Mouse (Mus musculus) limb, embryonic 12.5 days (tissue): ENCODE results near the gene Anxa3. TPM values are rescaled to one million over a fixed set of nuclear protein-coding genes. Genes with fewer than 3 reads are reported as not detected.

Source experiments
- ATAC-seq: fragments of 200-750 bp; cut with Nextera tagmentation; 2 replicates; pipeline ENCODE4 v1.8.0; 2017; ENCODE audit warnings: low read depth, moderate TSS enrichment; ENCODE audit not compliant: insufficient number of reproducible peaks, insufficient read depth, low FRiP score, low TSS enrichment
- H3K27ac ChIP-seq: fragments of 300-500 bp; sonication (generic); 2 replicates; pipeline ENCODE4 v1.5.1; 2016; ENCODE audit warnings: mild to moderate bottlenecking, moderate library complexity
- H3K27me3 ChIP-seq: fragments of 300-500 bp; sonication (generic); 2 replicates; pipeline ENCODE4 v1.6.1; 2016; ENCODE audit warnings: mild to moderate bottlenecking, moderate library complexity
- H3K36me3 ChIP-seq: fragments of 300-500 bp; sonication (generic); 2 replicates; pipeline ENCODE4 v1.6.1; 2016; ENCODE audit warnings: mild to moderate bottlenecking, moderate library complexity
- H3K4me1 ChIP-seq: fragments of 300-500 bp; sonication (generic); replicated peaks from 2 replicates; pipeline ENCODE4 v1.6.1; 2016
- H3K4me2 ChIP-seq: fragments of 300-500 bp; sonication (generic); 2 replicates; pipeline ENCODE4 v1.6.1; 2016; ENCODE audit warnings: mild to moderate bottlenecking, moderate library complexity
- H3K4me3 ChIP-seq: fragments of 300-500 bp; sonication (generic); replicated peaks from 2 replicates; pipeline ENCODE4 v1.5.1; 2016; ENCODE audit warnings: mild to moderate bottlenecking
- H3K9ac ChIP-seq: fragments of 300-500 bp; sonication (generic); replicated peaks from 2 replicates; pipeline ENCODE4 v1.6.1; 2016; ENCODE audit warnings: mild to moderate bottlenecking, moderate library complexity
- H3K9me3 ChIP-seq: fragments of 300-500 bp; sonication (generic); 2 replicates; pipeline ENCODE4 v1.6.1; 2016; ENCODE audit warnings: mild to moderate bottlenecking, moderate library complexity
- WGBS: fragments of 180-500 bp; shearing (Covaris S2); methylation state at CpG from one replicate; pipeline ENCODE4 v1.1.7; 2016; 5-methylcytosine and 5-hydroxymethylcytosine counted together
- polyA plus RNA-seq: library from polyadenylated mRNA; unstranded; fragments of >200 nt; fragmentation: Nextera tagmentation; extraction: Ambion mirVana; gene quantifications from 2 replicates; pipeline ENCODE4 v1.2.1, GENCODE M21; 2016

The Anxa3 gene
- polyA plus RNA-seq, 1 experiment from 2014 or later: 23.2 TPM

GRCm38 (mm10) chr5:96797465-96797864, 4.3 kb downstream of the Anxa3 start:
- peaks cover 17% of the 10 kb centered on the region for H3K4me1 ChIP-seq
- no peaks in the 10 kb centered on the region for H3K36me3 ChIP-seq
- H3K9me3 ChIP-seq: no peaks in the 10 kb centered on the region
- ATAC-seq: no peak
- no peak overlapping the region for H3K27ac ChIP-seq
- 94% methylated on average over 6 of the region's 6 CpGs for WGBS
- peaks cover 7% of the 10 kb centered on the region for H3K27me3 ChIP-seq
- no peak overlapping the region for H3K9ac ChIP-seq
- no peak overlapping the region for H3K4me3 ChIP-seq
- H3K4me2 ChIP-seq: no peak overlapping the region

- 92% methylated on average over 9 of the region's 9 CpGs for WGBS
- Histone ChIP-seq H3K27ac (no peak overlapping the region), H3K27me3 (peaks cover 5% of the 10 kb centered on the region), H3K36me3 (no peaks in the 10 kb centered on the region), H3K9me3 (no peaks in the 10 kb centered on the region), H3K4me3 (no peak overlapping the region), H3K9ac (no peak overlapping the region), H3K4me1 (peaks cover 22% of the 10 kb centered on the region), H3K4me2 (no peak overlapping the region)
- ATAC-seq: no peak
Measured at GRCm38 (mm10) chr5:96799165-96799564, 6.0 kb downstream of the Anxa3 start.

- no peak overlapping the region for H3K9ac ChIP-seq
- peaks cover 4% of the 10 kb centered on the region for H3K27me3 ChIP-seq
- no peak overlapping the region for H3K27ac ChIP-seq
- no peaks in the 10 kb centered on the region for H3K9me3 ChIP-seq
- no peaks in the 10 kb centered on the region for H3K36me3 ChIP-seq
- peaks cover 22% of the 10 kb centered on the region for H3K4me1 ChIP-seq
- no peak overlapping the region for H3K4me3 ChIP-seq
- no peak overlapping the region for H3K4me2 ChIP-seq
- WGBS: 92% methylated on average over 9 of the region's 9 CpGs
- ATAC-seq: no peak
Measured at GRCm38 (mm10) chr5:96799969-96800368, 6.8 kb downstream of the Anxa3 start.

- Histone ChIP-seq H3K27me3 (no peaks in the 10 kb centered on the region), H3K4me1 (peaks cover 22% of the 10 kb centered on the region), H3K27ac (0 out of 2 replicates have a peak overlapping the region, but pooled peaks have one; percentile 50), H3K4me3 (no peak overlapping the region), H3K9me3 (no peaks in the 10 kb centered on the region), H3K36me3 (no peaks in the 10 kb centered on the region), H3K9ac (no peak overlapping the region), H3K4me2 (no peak overlapping the region)
- 14% methylated on average over 7 of the region's 7 CpGs for WGBS
- peak; percentile 37; the same call in 1 of the 2 replicates for ATAC-seq
Measured at GRCm38 (mm10) chr5:96802185-96802584, 9.0 kb downstream of the Anxa3 start.

- WGBS: 41% methylated on average over 3 of the region's 3 CpGs
Measured at GRCm38 (mm10) chr5:96803091-96803490, 10.0 kb downstream of the Anxa3 start.

GRCm38 (mm10) chr5:96804304-96804703, 11.2 kb downstream of the Anxa3 start:
- Histone ChIP-seq H3K27ac (no peak overlapping the region), H3K9me3 (no peaks in the 10 kb centered on the region), H3K4me3 (no peak overlapping the region), H3K9ac (no peak overlapping the region), H3K27me3 (no peaks in the 10 kb centered on the region), H3K36me3 (no peaks in the 10 kb centered on the region), H3K4me1 (peaks cover 22% of the 10 kb centered on the region), H3K4me2 (no peak overlapping the region)
- no peak for ATAC-seq
- WGBS: 77% methylated on average over 4 of the region's 4 CpGs

More at GRCm38 (mm10) chr5:96803091-96803490, 10.0 kb downstream of the Anxa3 start:
- Histone ChIP-seq H3K4me2 (no peak overlapping the region), H3K27ac (no peak overlapping the region), H3K36me3 (no peaks in the 10 kb centered on the region), H3K27me3 (no peaks in the 10 kb centered on the region), H3K4me1 (peaks cover 22% of the 10 kb centered on the region), H3K9ac (no peak overlapping the region), H3K4me3 (no peak overlapping the region), H3K9me3 (no peaks in the 10 kb centered on the region)
- ATAC-seq: no peak

GRCm38 (mm10) chr5:96804813-96805212, 11.7 kb downstream of the Anxa3 start:
- H3K4me1 ChIP-seq: peaks cover 22% of the 10 kb centered on the region
- ATAC-seq: no peak

GRCm38 (mm10) chr5:96810620-96811019, 17.5 kb downstream of the Anxa3 start:
- Histone ChIP-seq H3K4me1 (0 out of 2 replicates have a peak, but pooled peaks cover 3% of the 10 kb centered on the region), H3K36me3 (no peaks in the 10 kb centered on the region), H3K27ac (no peak overlapping the region), H3K4me2 (no peak overlapping the region), H3K4me3 (no peak overlapping the region), H3K27me3 (no peaks in the 10 kb centered on the region), H3K9ac (no peak overlapping the region), H3K9me3 (no peaks in the 10 kb centered on the region)
- WGBS: 73% methylated on average over 4 of the region's 4 CpGs
- ATAC-seq: no peak

More at GRCm38 (mm10) chr5:96804813-96805212, 11.7 kb downstream of the Anxa3 start:
- WGBS: 69% methylated on average over 3 of the region's 3 CpGs
- Histone ChIP-seq H3K27me3 (no peaks in the 10 kb centered on the region), H3K9ac (no peak overlapping the region), H3K9me3 (no peaks in the 10 kb centered on the region), H3K27ac (no peak overlapping the region), H3K36me3 (no peaks in the 10 kb centered on the region), H3K4me3 (no peak overlapping the region), H3K4me2 (no peak overlapping the region)

GRCm38 (mm10) chr5:96824769-96825327, 31.7 kb downstream of the Anxa3 start:
- no peaks in the 10 kb centered on the region for H3K9me3 ChIP-seq
- H3K27me3 ChIP-seq: no peaks in the 10 kb centered on the region
- no peaks in the 10 kb centered on the region for H3K4me1 ChIP-seq
- H3K4me3 ChIP-seq: no peak overlapping the region
- 86% methylated on average over 13 of the region's 13 CpGs for WGBS
- H3K4me2 ChIP-seq: no peak overlapping the region
- no peak overlapping the region for H3K27ac ChIP-seq
- H3K9ac ChIP-seq: no peak overlapping the region
- ATAC-seq: no peak
- no peaks in the 10 kb centered on the region for H3K36me3 ChIP-seq

GRCm38 (mm10) chr5:96827176-96827575, 34.0 kb downstream of the Anxa3 start:
- ATAC-seq: no peak
- no peak overlapping the region for H3K4me2 ChIP-seq
- H3K27ac ChIP-seq: no peak overlapping the region
- H3K9ac ChIP-seq: no peak overlapping the region
- H3K4me3 ChIP-seq: no peak overlapping the region
- no peaks in the 10 kb centered on the region for H3K4me1 ChIP-seq
- H3K27me3 ChIP-seq: no peaks in the 10 kb centered on the region
- no peaks in the 10 kb centered on the region for H3K9me3 ChIP-seq
- no peaks in the 10 kb centered on the region for H3K36me3 ChIP-seq
- 65% methylated on average over 1 of the region's 1 CpGs for WGBS

GRCm38 (mm10) chr5:96834338-96834737, 41.2 kb downstream of the Anxa3 start:
- Histone ChIP-seq H3K4me3 (no peak overlapping the region), H3K9ac (no peak overlapping the region), H3K4me1 (no peaks in the 10 kb centered on the region), H3K36me3 (no peaks in the 10 kb centered on the region), H3K27ac (no peak overlapping the region), H3K9me3 (no peaks in the 10 kb centered on the region), H3K27me3 (no peaks in the 10 kb centered on the region), H3K4me2 (no peak overlapping the region)
- ATAC-seq: no peak
- 87% methylated on average over 5 of the region's 5 CpGs for whole genome bisulfite sequencing

GRCm38 (mm10) chr5:96847986-96848385, 54.8 kb downstream of the Anxa3 start:
- no peak overlapping the region for H3K9ac ChIP-seq
- H3K27me3 ChIP-seq: no peaks in the 10 kb centered on the region
- no peak for ATAC-seq
- H3K36me3 ChIP-seq: no peaks in the 10 kb centered on the region
- H3K4me2 ChIP-seq: no peak overlapping the region
- 0 out of 2 replicates have a peak, but pooled peaks cover 6% of the 10 kb centered on the region for H3K9me3 ChIP-seq
- H3K4me3 ChIP-seq: no peak overlapping the region
- no peak overlapping the region for H3K27ac ChIP-seq
- H3K4me1 ChIP-seq: no peaks in the 10 kb centered on the region
